Mouse (Mus musculus): ENCODE data around the gene C77080. TPM values are rescaled to one million over a fixed set of nuclear protein-coding genes. Genes with fewer than 3 reads are reported as not detected.

The C77080 gene
- polyA plus RNA-seq, 2 experiments = 0.74 to 1.2 TPM

DNA sequence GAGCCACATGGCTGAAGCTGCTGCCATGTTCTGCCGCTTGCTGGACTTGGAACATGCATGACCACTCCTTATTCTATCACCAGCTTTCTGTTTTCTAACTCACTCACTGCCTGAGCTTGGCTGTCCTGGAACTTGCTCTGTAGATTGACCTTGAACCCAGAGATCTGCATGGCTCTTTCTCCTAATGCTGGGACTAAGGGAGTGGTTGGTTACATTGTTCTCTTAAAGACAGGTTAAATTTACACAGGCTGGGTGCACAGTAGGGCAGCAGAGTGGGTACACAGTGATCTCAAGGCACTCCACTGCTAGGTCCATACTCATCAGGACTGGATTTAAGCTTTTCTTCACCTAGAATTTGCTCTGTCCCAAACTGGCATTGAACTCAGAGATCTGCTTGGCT lies 66.9 kb downstream of the C77080 start:
- Histone ChIP-seq H3K9ac (replicated peaks) (no peak overlapping the region), H3K27me3 (ENCODE audit: control insufficient read depth, insufficient read depth, low read length) (no peaks in the 10 kb centered on the region), H3K9me3 (ENCODE audit: control insufficient read depth, low read length) (no peaks in the 10 kb centered on the region), H3K4me2 (ENCODE audit: low read depth) (no peak overlapping the region), H3K4me3 (ENCODE audit: insufficient read depth in 1 of 2, low read depth in 2 of 2, low read length in 2 of 2) (no peak overlapping the region), H3K4me1 (replicated peaks; ENCODE audit: control insufficient read depth in 2 of 2, insufficient read depth in 2 of 2, low read length in 1 of 2) (peaks cover 9 to 19% of the 10 kb centered on the region in 2 experiments), H3K27ac (no peak overlapping the region), H3K36me3 (replicated peaks; ENCODE audit: control insufficient read depth, insufficient read depth, low read depth) (peaks cover 37% of the 10 kb centered on the region)
- DNase-seq (ENCODE audit: low read depth in 3 of 3, low spot score in 3 of 3) (no peak), ATAC-seq (ENCODE audit: insufficient read depth) (no peak)
- WGBS (ENCODE audit: insufficient replicate concordance) = 81% methylated on average over 1 of the region's 1 CpGs
- no peak for TF ChIP-seq CTCF (IDR thresholded peaks at IDR 0.05; ENCODE audit: low read depth)
- no peak for TF ChIP-seq EP300 (IDR thresholded peaks at IDR 0.05; ENCODE audit: low read depth)

DNA sequence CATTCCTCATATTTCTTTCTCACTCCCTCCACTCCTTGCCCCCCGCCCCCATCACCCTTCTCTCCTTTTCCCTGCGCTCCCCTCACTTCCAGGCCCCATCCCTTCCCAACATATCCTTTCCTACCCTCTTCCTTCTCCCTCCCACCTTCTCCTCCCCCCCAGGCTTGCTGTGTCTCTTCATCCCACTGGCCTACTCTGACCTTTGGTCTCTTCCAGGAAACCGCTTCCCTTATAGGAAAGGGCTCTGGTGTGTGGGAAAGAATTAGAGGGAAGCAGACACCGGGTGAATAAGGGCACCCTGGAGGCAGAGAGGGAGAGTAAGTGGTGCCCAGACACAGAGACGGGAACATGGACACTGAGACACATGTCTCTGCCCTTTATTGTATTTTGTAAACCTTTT lies 69.5 kb downstream of the C77080 start:
- no peak for DNase-seq (ENCODE audit: low read depth in 3 of 3, low spot score in 3 of 3)
- WGBS (ENCODE audit: insufficient replicate concordance) = 73% methylated on average over 5 of the region's 5 CpGs

DNA sequence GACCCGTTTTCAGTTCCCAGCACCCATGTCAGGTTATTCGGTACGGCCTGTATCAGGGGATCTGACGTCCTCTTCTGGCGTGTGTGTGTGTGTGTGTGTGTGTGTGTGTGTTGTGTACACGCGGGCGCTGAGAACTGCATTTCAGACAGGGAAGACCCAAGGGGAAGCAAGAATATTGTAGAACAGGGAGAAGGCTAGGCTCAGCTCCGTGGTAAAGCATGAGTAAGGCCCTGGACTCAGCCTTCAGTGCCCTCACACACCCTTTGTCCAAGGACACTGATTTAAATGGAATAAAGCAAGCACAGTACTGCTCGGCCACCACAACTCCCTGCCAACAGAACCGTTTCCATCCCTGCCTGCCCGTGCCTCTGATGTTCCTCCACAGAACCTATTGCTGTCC lies 70.7 kb downstream of the C77080 start:
- Histone ChIP-seq H3K27ac (peak overlapping the region; percentile 87), H3K4me2 (ENCODE audit: low read depth) (peak overlapping the region; percentile 84), H3K4me1 (replicated peaks; ENCODE audit: control insufficient read depth in 2 of 2, insufficient read depth in 2 of 2, low read length in 1 of 2) (peaks cover 16 to 23% of the 10 kb centered on the region in 2 experiments), H3K4me3 (ENCODE audit: insufficient read depth in 1 of 2, low read depth in 2 of 2, low read length in 2 of 2) (peak overlapping the region; percentile 88 to 94), H3K36me3 (replicated peaks; ENCODE audit: control insufficient read depth, insufficient read depth, low read depth) (peaks cover 15% of the 10 kb centered on the region), H3K9ac (replicated peaks) (peak overlapping the region; percentile 98), H3K9me3 (ENCODE audit: control insufficient read depth, low read length) (no peaks in the 10 kb centered on the region), H3K27me3 (ENCODE audit: control insufficient read depth, insufficient read depth, low read length) (no peaks in the 10 kb centered on the region)
- DNase-seq (ENCODE audit: low read depth in 3 of 3, low spot score in 3 of 3) (no peak), ATAC-seq (ENCODE audit: insufficient read depth) (no peak)
- 2% methylated on average over 12 of the region's 12 CpGs for WGBS (ENCODE audit: insufficient replicate concordance)
- no peak for TF ChIP-seq CTCF (IDR thresholded peaks at IDR 0.05; ENCODE audit: low read depth)
- no peak for TF ChIP-seq EP300 (IDR thresholded peaks at IDR 0.05; ENCODE audit: low read depth)

More for the DNA sequence above, 69.5 kb downstream of the C77080 start:
- TF ChIP-seq EP300 (IDR thresholded peaks at IDR 0.05; ENCODE audit: low read depth) (no peak), CTCF (IDR thresholded peaks at IDR 0.05; ENCODE audit: low read depth) (no peak)
- Histone ChIP-seq H3K4me2 (ENCODE audit: low read depth) (peak overlapping the region; percentile 84), H3K27me3 (ENCODE audit: control insufficient read depth, insufficient read depth, low read length) (no peaks in the 10 kb centered on the region), H3K9me3 (ENCODE audit: control insufficient read depth, low read length) (no peaks in the 10 kb centered on the region), H3K36me3 (replicated peaks; ENCODE audit: control insufficient read depth, insufficient read depth, low read depth) (peaks cover 18% of the 10 kb centered on the region), H3K4me1 (replicated peaks; ENCODE audit: control insufficient read depth in 2 of 2, insufficient read depth in 2 of 2, low read length in 1 of 2) (peaks cover 16 to 23% of the 10 kb centered on the region in 2 experiments), H3K27ac (no peak overlapping the region), H3K9ac (replicated peaks) (no peak overlapping the region; the same call in 1 of the 2 replicates), H3K4me3 (ENCODE audit: insufficient read depth in 1 of 2, low read depth in 2 of 2, low read length in 2 of 2) (peak overlapping the region in 1 of 2 experiments; percentile 94; a peak in 2 of 4 replicates)
- ATAC-seq (ENCODE audit: insufficient read depth) = no peak

GRCm38 (mm10) chr4:129189542-129190519 lies 71.4 kb downstream of the C77080 start, which contains the start of the genes S100pbp and Yars:
Gene S100pbp, minus strand, starts transcription at chr4:129189727.
Gene Yars, plus strand, starts transcription at chr4:129189760.
- H3K27ac ChIP-seq = peak within 1 kb of the TSS; percentile 87
- TF ChIP-seq EP300 (IDR thresholded peaks at IDR 0.05; ENCODE audit: low read depth) (peak; percentile 54), CTCF (IDR thresholded peaks at IDR 0.05; ENCODE audit: low read depth) (peak; percentile 57; the same call in 1 of the 2 replicates)
- WGBS (ENCODE audit: insufficient replicate concordance) = under 1% methylated on average over 58 of the region's 58 CpGs
- peaks cover 16 to 23% of the 10 kb centered on the region in 2 experiments for H3K4me1 ChIP-seq (replicated peaks; ENCODE audit: control insufficient read depth in 2 of 2, insufficient read depth in 2 of 2, low read length in 1 of 2)
- H3K4me2 ChIP-seq (ENCODE audit: low read depth) = peak within 1 kb of the TSS; percentile 84
- DNase-seq (ENCODE audit: low read depth in 3 of 3, low spot score in 3 of 3) (peak; percentile 96 to 99 (median 96)), ATAC-seq (ENCODE audit: insufficient read depth) (peak; percentile 87)
- peak within 1 kb of the TSS; percentile 98 for H3K9ac ChIP-seq (replicated peaks)
- H3K4me3 ChIP-seq (ENCODE audit: insufficient read depth in 1 of 2, low read depth in 2 of 2, low read length in 2 of 2) = peak within 1 kb of the TSS; percentile 88 to 94
- H3K36me3 ChIP-seq (replicated peaks; ENCODE audit: control insufficient read depth, insufficient read depth, low read depth) = peaks cover 12% of the 10 kb centered on the region
- no peaks in the 10 kb centered on the region for H3K27me3 ChIP-seq (ENCODE audit: control insufficient read depth, insufficient read depth, low read length)
- H3K9me3 ChIP-seq (ENCODE audit: control insufficient read depth, low read length) = no peaks in the 10 kb centered on the region

Data from liver, embryonic 14.5 days (tissue).